Mouse (Mus musculus) CH12.LX (cell line): ENCODE measurements around the gene Barx2. TPM values are rescaled to one million over a fixed set of nuclear protein-coding genes. Genes with fewer than 3 reads are reported as not detected.

Experiments
- DNase-seq: peaks from one replicate; pipeline ENCODE4 v3.0.0-alpha.2; 2013; ENCODE audit errors: extremely low read depth
- H3K27ac ChIP-seq: 2 replicates; pipeline ENCODE4 v1.5.1; 2012; ENCODE audit warnings: low read depth, mild to moderate bottlenecking, control low read depth, moderate library complexity; ENCODE audit not compliant: insufficient read depth
- H3K27me3 ChIP-seq: replicated peaks from 2 replicates; pipeline ENCODE3; 2012; ENCODE audit warnings: inconsistent platforms
- H3K36me3 ChIP-seq, 2 experiments: replicated peaks in 1 of 2; 2 replicates each; pipeline versions ENCODE3 to v1.6.1; 2012; ENCODE audit warnings: inconsistent platforms in 1 of 2, low read length in 1 of 2, mild to moderate bottlenecking in 1 of 2, mixed read lengths in 1 of 2, moderate library complexity in 1 of 2; ENCODE audit not compliant: control insufficient read depth in 1 of 2, insufficient read depth in 1 of 2
- H3K4me1 ChIP-seq, 2 experiments: 2 replicates each; pipeline ENCODE4 v1.6.1; 2012; ENCODE audit warnings: inconsistent platforms in 1 of 2, moderate library complexity in 1 of 2; ENCODE audit not compliant: insufficient read depth in 2 of 2, control insufficient read depth in 1 of 2
- H3K4me2 ChIP-seq: 2 replicates; pipeline ENCODE4 v1.6.1; 2012; ENCODE audit warnings: low read depth, mild to moderate bottlenecking, control low read depth; ENCODE audit not compliant: poor library complexity, insufficient read depth, severe bottlenecking
- H3K4me3 ChIP-seq, 3 experiments: fragments of 150-350 bp in 1 of 3; sonication (generic) in 1 of 3; replicated peaks in 1 of 3; 2 replicates each; pipeline versions ENCODE3 to v1.5.1; 2011 to 2012; ENCODE audit warnings: low read depth in 2 of 3, low read length in 2 of 3, mild to moderate bottlenecking in 2 of 3, moderate library complexity in 2 of 3, control low read depth in 1 of 3, improper control_type of control experiment in 1 of 3, inconsistent platforms in 1 of 3, mixed read lengths in 1 of 3; ENCODE audit not compliant: poor library complexity in 1 of 3
- H3K79me2 ChIP-seq: replicated peaks from 2 replicates; pipeline ENCODE4 v1.6.1; 2012; ENCODE audit warnings: mild to moderate bottlenecking, moderate library complexity; ENCODE audit not compliant: control insufficient read depth, poor library complexity, insufficient read depth, severe bottlenecking; ENCODE audit errors: extremely low read depth
- H3K9ac ChIP-seq: 2 replicates; pipeline ENCODE4 v1.6.1; 2012; ENCODE audit warnings: low read depth, mild to moderate bottlenecking, control low read depth, moderate library complexity; ENCODE audit not compliant: insufficient read depth
- H3K9me3 ChIP-seq: replicated peaks from 2 replicates; pipeline ENCODE3; 2012; ENCODE audit warnings: low read length, inconsistent platforms, mixed read lengths
- CHD2 ChIP-seq: IDR thresholded peaks from 2 replicates; pipeline ENCODE4 v1.6.1; 2011; ENCODE audit warnings: low read length, improper control_type of control experiment
- CTCF ChIP-seq, 2 experiments: IDR thresholded peaks in 1 of 2; conservative IDR thresholded peaks in 1 of 2; 2 replicates each; pipeline ENCODE4 v1.5.1; 2011 to 2012; ENCODE audit warnings: low read depth in 2 of 2, low read length in 2 of 2, improper control_type of control experiment in 1 of 2, inconsistent platforms in 1 of 2, mild to moderate bottlenecking in 1 of 2, moderate library complexity in 1 of 2
- E2F4 ChIP-seq: IDR thresholded peaks from 2 replicates; pipeline ENCODE4 v1.6.1; 2011; ENCODE audit warnings: low read depth, low read length, improper control_type of control experiment; ENCODE audit not compliant: insufficient replicate concordance
- EP300 ChIP-seq: IDR thresholded peaks from 2 replicates; pipeline ENCODE4 v1.6.1; 2011; ENCODE audit warnings: low read length, improper control_type of control experiment
- HCFC1 ChIP-seq: IDR thresholded peaks from 2 replicates; pipeline ENCODE4 v1.6.1; 2012; ENCODE audit warnings: low read depth, mild to moderate bottlenecking, inconsistent platforms, low read length, improper control_type of control experiment
- JUN ChIP-seq: IDR thresholded peaks from 2 replicates; pipeline ENCODE4 v1.6.1; 2011; ENCODE audit warnings: low read depth, mild to moderate bottlenecking, low read length, improper control_type of control experiment, moderate library complexity; ENCODE audit not compliant: insufficient read depth
- MAFK ChIP-seq: IDR thresholded peaks from 2 replicates; pipeline ENCODE4 v1.6.1; 2011; ENCODE audit warnings: low read length, improper control_type of control experiment; ENCODE audit not compliant: insufficient replicate concordance
- MAX ChIP-seq: IDR thresholded peaks from 2 replicates; pipeline ENCODE4 v1.6.1; 2011; ENCODE audit warnings: low read length, improper control_type of control experiment
- MXI1 ChIP-seq: IDR thresholded peaks from 2 replicates; pipeline ENCODE4 v1.6.1; 2011; ENCODE audit warnings: mild to moderate bottlenecking, low read depth, low read length, improper control_type of control experiment
- MYC ChIP-seq: IDR thresholded peaks from 2 replicates; pipeline ENCODE4 v1.6.1; 2011; ENCODE audit warnings: low read depth, mild to moderate bottlenecking, improper control_type of control experiment, low read length
- PAX5 ChIP-seq: IDR thresholded peaks from 2 replicates; pipeline ENCODE4 v1.6.1; 2012; ENCODE audit warnings: low read length, inconsistent platforms, mixed read lengths
- RAD21 ChIP-seq: IDR thresholded peaks from 2 replicates; pipeline ENCODE4 v1.6.1; 2011; ENCODE audit warnings: low read depth, mild to moderate bottlenecking, low read length, improper control_type of control experiment, moderate library complexity
- RCOR1 ChIP-seq: conservative IDR thresholded peaks from 2 replicates; pipeline ENCODE4 v1.6.1; 2012; ENCODE audit warnings: low read depth, mild to moderate bottlenecking, inconsistent platforms, low read length, improper control_type of control experiment
- SMC3 ChIP-seq: IDR thresholded peaks from 2 replicates; pipeline ENCODE4 v1.6.1; 2011; ENCODE audit warnings: low read depth, low read length, improper control_type of control experiment
- USF1 ChIP-seq: IDR thresholded peaks from 2 replicates; pipeline ENCODE4 v1.6.1; 2014; ENCODE audit warnings: low read depth, mild to moderate bottlenecking, inconsistent platforms, low read length, improper control_type of control experiment
- USF2 ChIP-seq: conservative IDR thresholded peaks from 2 replicates; pipeline ENCODE4 v1.6.1; 2011; ENCODE audit warnings: low read depth, low read length, improper control_type of control experiment
- dilution Hi-C: fragments of 300-500 bp; cut with MboI; formaldehyde crosslinking; loops from 2 replicates; pipeline ENCODE4 v1.14.3; 2020; ENCODE audit warnings: low sequenced_read_pairs; ENCODE audit not compliant: extremely low pct_unique_long_range_greater_than_20kb, extremely low pct_ligation_motif_present
- in situ Hi-C: fragments of 300-500 bp; cut with MboI; formaldehyde crosslinking; loops from 3 replicates; pipeline ENCODE4 v1.14.3; 2019; ENCODE audit warnings: low sequenced_read_pairs, low pct_ligation_motif_present, low pct_unique_long_range_greater_than_20kb, mixed read lengths
- polyA plus RNA-seq: library from polyadenylated mRNA; unstranded; fragments of >175 nt; gene quantifications from 2 replicates; pipeline ENCODE4 v1.2.1, GENCODE M21; 2012; ENCODE audit warnings: low read depth; ENCODE audit not compliant: insufficient read length
- total RNA-seq, 2 experiments: library from RNA; depleted of rRNA; stranded (reverse); fragments of 300-350 nt in 1 of 2; fragments of >200 nt in 1 of 2; gene quantifications; 2 replicates each; pipeline ENCODE4 v1.2.3; 2012 to 2014

The Barx2 gene
- total and polyA plus RNA-seq, 3 experiments: not detected

DNA sequence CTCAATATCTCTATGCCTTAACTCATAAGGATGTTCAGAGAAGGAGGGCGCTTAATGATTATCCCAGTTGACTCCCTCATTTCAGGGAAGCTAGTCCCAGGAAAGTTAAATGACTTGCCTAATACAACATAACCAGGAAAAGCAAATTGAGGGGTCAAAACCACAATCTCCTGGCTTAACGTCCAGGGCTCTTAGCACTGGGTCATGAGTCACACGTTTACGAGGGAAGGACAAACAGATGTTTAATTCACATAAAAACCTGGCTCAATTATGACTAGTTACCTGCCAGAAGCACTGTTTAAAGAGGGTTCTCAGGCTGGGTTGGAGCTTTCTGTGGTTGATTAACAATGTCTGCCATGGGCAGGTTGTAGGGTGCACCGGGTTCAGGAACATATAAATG lies 53.8 kb downstream of the Barx2 start:
- Histone ChIP-seq H3K27me3 (no peaks in the 10 kb centered on the region), H3K36me3 (no peaks in the 10 kb centered on the region), H3K4me2 (no peak overlapping the region), H3K9me3 (no peaks in the 10 kb centered on the region), H3K9ac (no peak overlapping the region), H3K27ac (no peak overlapping the region), H3K4me1 (peaks cover 3 to 5% of the 10 kb centered on the region in 2 experiments; a peak in 2 of 4 replicates), H3K79me2 (no peaks in the 10 kb centered on the region), H3K4me3 (no peak overlapping the region)
- no peak for DNase-seq
- in situ Hi-C loops: no loop called here
- no peak for TF ChIP-seq E2F4
- dilution Hi-C loops: no loop called here

DNA sequence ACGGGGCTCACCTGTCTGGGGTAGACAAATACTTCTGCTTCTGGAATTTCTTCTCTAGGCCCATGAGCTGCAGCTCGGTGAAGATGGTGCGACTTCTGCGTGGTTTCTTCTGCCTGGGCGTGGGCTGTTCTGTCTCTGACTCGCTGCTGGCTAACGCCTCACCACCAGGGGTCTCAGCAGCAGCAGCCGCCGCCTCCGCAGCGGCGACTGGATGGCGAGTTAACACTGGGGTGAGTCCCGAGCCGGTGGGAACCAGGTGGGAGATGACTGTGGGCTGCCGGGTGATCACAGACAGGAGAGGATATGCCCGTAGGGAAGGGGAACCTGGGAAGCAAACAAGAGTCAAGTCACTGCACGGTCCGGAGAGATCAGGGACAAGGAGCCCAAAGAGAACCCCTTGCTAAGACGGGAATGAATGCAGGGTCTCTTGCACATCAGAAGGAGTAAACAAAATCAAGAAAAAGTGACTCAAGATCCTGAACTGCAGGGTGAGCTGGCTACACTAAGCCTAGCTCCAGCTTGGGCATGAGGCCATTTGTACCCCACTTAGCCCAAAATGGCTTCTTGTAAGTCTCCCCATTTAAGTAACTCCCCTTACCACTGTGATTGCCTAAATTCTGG lies 54.4 kb downstream of the Barx2 start:
- DNase-seq: no peak
- dilution Hi-C loops (no loop called here), in situ Hi-C loops (no loop called here)
- no peak overlapping the region for H3K4me3 ChIP-seq
- no peak overlapping the region for H3K9ac ChIP-seq
- H3K9me3 ChIP-seq: no peaks in the 10 kb centered on the region
- H3K36me3 ChIP-seq: no peaks in the 10 kb centered on the region
- TF ChIP-seq MYC: no peak
- TF ChIP-seq USF2: no peak
- TF ChIP-seq E2F4: no peak
- no peak for TF ChIP-seq RAD21
- no peak for TF ChIP-seq USF1
- no peak for TF ChIP-seq EP300
- TF ChIP-seq PAX5: no peak
- no peak for TF ChIP-seq MXI1
- TF ChIP-seq CTCF (conservative IDR thresholded peaks at IDR 0.05 in 1 of 2, IDR thresholded peaks at IDR 0.05 in 1 of 2; ENCODE audit: low read depth in 2 of 2, low read length in 2 of 2): peak in 1 of 2 experiments; percentile 34; a peak in 2 of 4 replicates
- no peak for TF ChIP-seq RCOR1
- no peak for TF ChIP-seq MAX
- peak; percentile 37 for TF ChIP-seq SMC3
- TF ChIP-seq CHD2: no peak
- TF ChIP-seq HCFC1: no peak
- TF ChIP-seq JUN: no peak
- TF ChIP-seq MAFK: no peak
- no peaks in the 10 kb centered on the region for H3K79me2 ChIP-seq
- H3K4me2 ChIP-seq: no peak overlapping the region
- H3K27me3 ChIP-seq: no peaks in the 10 kb centered on the region
- H3K27ac ChIP-seq: no peak overlapping the region
- peaks cover 3 to 5% of the 10 kb centered on the region in 2 experiments; a peak in 2 of 4 replicates for H3K4me1 ChIP-seq
